In the genomic region with DNA sequence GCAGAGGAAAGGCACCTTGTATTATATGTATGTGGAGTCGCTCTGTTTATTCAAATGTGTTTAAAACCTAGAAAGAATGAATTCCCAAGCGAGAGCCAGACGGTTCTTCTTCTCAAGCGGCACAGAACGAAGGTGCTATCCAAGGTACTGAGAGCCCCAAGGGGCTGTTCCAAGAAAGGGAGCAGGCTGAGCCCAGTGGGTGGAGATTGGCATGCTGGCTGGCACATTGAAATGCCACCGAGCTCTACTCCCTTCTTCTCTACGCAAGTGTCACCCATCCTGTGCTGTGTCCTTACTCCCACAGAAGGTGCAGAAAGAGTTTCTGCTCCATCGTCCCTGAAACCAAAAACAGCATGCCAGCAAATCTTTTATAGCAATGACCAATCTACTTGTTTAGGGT, we compare ENCODE assay signal across 11 mouse cellular contexts.
DNase-seq lines count a peak whose midpoint lies in the region; ATAC-seq and TF ChIP-seq lines count a peak whose summit lies in the region.
"Had no signal": no experiment of that assay in that cellular context is flagged by ENCODE, and none has a peak within 500 bp of the region (broad histone marks: within the 10 kb centered on the region; RNA-seq: fewer than 3 reads in every experiment).

No protein-coding gene starts in this region.

- no peaks in the 10 kb centered on the region for H3K9me3 ChIP-seq in forebrain, embryonic 14.5 days (replicated peaks; ENCODE audit: control insufficient read depth, low read length)
- 0 out of 2 replicates have a peak, but pooled peaks cover 3% of the 10 kb centered on the region for H3K9me3 ChIP-seq in forebrain, embryonic 12.5 days
- H3K9me3 ChIP-seq in lung, embryonic 14.5 days (ENCODE audit: low read depth, low read length) = no peaks in the 10 kb centered on the region
- no peaks in the 10 kb centered on the region for H3K9me3 ChIP-seq in hindbrain, embryonic 13.5 days
- H3K9me3 ChIP-seq: embryonic facial prominence, embryonic 12.5 days had no signal

- WGBS in forebrain, embryonic 14.5 days = 22% methylated on average over 8 of the region's 8 CpGs
- WGBS in forebrain, embryonic 12.5 days = 31% methylated on average over 8 of the region's 8 CpGs
- WGBS in lung, embryonic 14.5 days = 22% methylated on average over 8 of the region's 8 CpGs
- WGBS in lung, adult 2 months = 18% methylated on average over 8 of the region's 8 CpGs
- WGBS in hindbrain, embryonic 13.5 days = 31% methylated on average over 8 of the region's 8 CpGs

- DNase-seq in forebrain, embryonic 14.5 days (ENCODE audit: low spot score) = peak; percentile 20
- DNase-seq in lung, embryonic 14.5 days = peak; percentile 79
- no peak for DNase-seq in lung, adult 2 months
- DNase-seq in embryo, embryonic 9.5 days (ENCODE audit: extremely low spot score) = peak; percentile 20
- peak; percentile 67 to 82 for DNase-seq in right cerebral cortex, postnatal 36 days (ENCODE audit: low spot score in 2 of 2)
- DNase-seq in thymus, postnatal 4 days = no peak

- H3K27me3 ChIP-seq in forebrain, embryonic 14.5 days (replicated peaks; ENCODE audit: control insufficient read depth, insufficient read depth, low read length) = no peaks in the 10 kb centered on the region
- H3K27me3 ChIP-seq in forebrain, embryonic 12.5 days = peaks cover 13% of the 10 kb centered on the region; the same call in 1 of the 2 replicates
- no peaks in the 10 kb centered on the region for H3K27me3 ChIP-seq in lung, embryonic 14.5 days (ENCODE audit: insufficient read depth, low read length)
- H3K27me3 ChIP-seq in hindbrain, embryonic 13.5 days = peaks cover 20% of the 10 kb centered on the region

- H3K36me3 ChIP-seq in forebrain, embryonic 14.5 days (ENCODE audit: control insufficient read depth, insufficient read depth, low read length) = no peaks in the 10 kb centered on the region
- H3K36me3 ChIP-seq in forebrain, embryonic 12.5 days (replicated peaks) = no peaks in the 10 kb centered on the region
- H3K36me3 ChIP-seq in lung, embryonic 14.5 days (ENCODE audit: insufficient read depth) = no peaks in the 10 kb centered on the region
- H3K36me3 ChIP-seq in hindbrain, embryonic 13.5 days = no peaks in the 10 kb centered on the region
- H3K36me3 ChIP-seq: embryonic facial prominence, embryonic 12.5 days had no signal

- H3K27ac ChIP-seq in forebrain, embryonic 14.5 days (ENCODE audit: low read depth, low read length) = no peak overlapping the region
- no peak overlapping the region for H3K27ac ChIP-seq in forebrain, embryonic 12.5 days
- H3K27ac ChIP-seq in lung, embryonic 14.5 days (ENCODE audit: low read depth) = no peak overlapping the region
- H3K27ac ChIP-seq in hindbrain, embryonic 13.5 days = no peak overlapping the region
- H3K27ac ChIP-seq: embryonic facial prominence, embryonic 12.5 days had no signal

- ATAC-seq in forebrain, embryonic 14.5 days = no peak
- no peak for ATAC-seq in forebrain, embryonic 12.5 days (ENCODE audit: low FRiP score)
- ATAC-seq in lung, embryonic 14.5 days (ENCODE audit: insufficient read depth) = no peak
- ATAC-seq in hindbrain, embryonic 13.5 days (ENCODE audit: low FRiP score) = no peak
- ATAC-seq: hindbrain, embryonic 16.5 days had no signal

- no peak for TF ChIP-seq CTCF in lung, embryonic 14.5 days (IDR thresholded peaks at IDR 0.05; ENCODE audit: low read depth)
- TF ChIP-seq CTCF in lung, adult 2 months (IDR thresholded peaks at IDR 0.05; ENCODE audit: insufficient read depth, low read length) = no peak

- no peak overlapping the region for H3K9ac ChIP-seq in forebrain, embryonic 14.5 days (ENCODE audit: low read length)
- H3K9ac ChIP-seq in forebrain, embryonic 12.5 days = no peak overlapping the region
- no peak overlapping the region for H3K9ac ChIP-seq in lung, embryonic 14.5 days
- H3K9ac ChIP-seq in hindbrain, embryonic 13.5 days = no peak overlapping the region
- H3K9ac ChIP-seq: embryonic facial prominence, embryonic 12.5 days had no signal

- no peak for TF ChIP-seq POLR2A in lung, adult 2 months (IDR thresholded peaks at IDR 0.05; ENCODE audit: borderline replicate concordance, extremely low read depth, low read depth, low read length)

- no peak overlapping the region for H3K4me3 ChIP-seq in forebrain, embryonic 14.5 days (ENCODE audit: low read depth, low read length)
- H3K4me3 ChIP-seq in forebrain, embryonic 12.5 days (replicated peaks) = no peak overlapping the region
- H3K4me3 ChIP-seq in lung, embryonic 14.5 days (ENCODE audit: low read depth, low read length) = no peak overlapping the region
- no peak overlapping the region for H3K4me3 ChIP-seq in lung, adult 2 months (replicated peaks; ENCODE audit: extremely low read depth, low read depth, low read length)
- no peak overlapping the region for H3K4me3 ChIP-seq in hindbrain, embryonic 13.5 days
- H3K4me3 ChIP-seq: embryonic facial prominence, embryonic 12.5 days had no signal

- no peak overlapping the region for H3K4me2 ChIP-seq in forebrain, embryonic 14.5 days (ENCODE audit: low read length)
- H3K4me2 ChIP-seq in forebrain, embryonic 12.5 days = no peak overlapping the region
- no peak overlapping the region for H3K4me2 ChIP-seq in lung, embryonic 14.5 days
- no peak overlapping the region for H3K4me2 ChIP-seq in hindbrain, embryonic 13.5 days
- H3K4me2 ChIP-seq: embryonic facial prominence, embryonic 12.5 days; liver, embryonic 11.5 days had no signal

- H3K4me1 ChIP-seq in forebrain, embryonic 14.5 days (ENCODE audit: control insufficient read depth, insufficient read depth, low read length) = 0 out of 2 replicates have a peak, but pooled peaks cover 4% of the 10 kb centered on the region
- H3K4me1 ChIP-seq in forebrain, embryonic 12.5 days = peaks cover 19% of the 10 kb centered on the region
- no peaks in the 10 kb centered on the region for H3K4me1 ChIP-seq in lung, embryonic 14.5 days (ENCODE audit: insufficient read depth)
- H3K4me1 ChIP-seq in lung, adult 2 months (ENCODE audit: control insufficient read depth, insufficient read depth, low read length) = no peaks in the 10 kb centered on the region
- H3K4me1 ChIP-seq in hindbrain, embryonic 13.5 days (replicated peaks) = peaks cover 29% of the 10 kb centered on the region

Comparison
In these comparisons a context has a peak if more than half of its experiments do, and no peak if none do; other contexts are left out.
1. DNase-seq: peak in forebrain, embryonic 14.5 days (single experiment), lung, embryonic 14.5 days (single experiment), embryo, embryonic 9.5 days (single experiment) and right cerebral cortex, postnatal 36 days (2 of 2); none in lung, adult 2 months (single experiment) and thymus, postnatal 4 days (single experiment).